32 mouse cellular contexts compared by ENCODE assay signal in genomic region chr2:110562621-110563020, GRCm38 (mm10). TPM values are rescaled to one million over a fixed set of nuclear protein-coding genes. Genes with fewer than 3 reads are reported as not detected.
DNase-seq lines count a peak whose midpoint lies in the region; ATAC-seq lines count a peak whose summit lies in the region.
"Had no signal": no experiment of that assay in that cellular context is flagged by ENCODE, and none has a peak within 500 bp of the region (broad histone marks: within the 10 kb centered on the region; RNA-seq: fewer than 3 reads in every experiment).

No protein-coding gene starts in this region.

- no peaks in the 10 kb centered on the region for H3K4me1 ChIP-seq in forebrain, embryonic 14.5 days (ENCODE audit: control insufficient read depth, insufficient read depth, low read length)
- no peaks in the 10 kb centered on the region for H3K4me1 ChIP-seq in forebrain, embryonic 15.5 days
- H3K4me1 ChIP-seq in limb, embryonic 13.5 days = peaks cover 12% of the 10 kb centered on the region; the same call in 1 of the 2 replicates
- H3K4me1 ChIP-seq in limb, embryonic 10.5 days = peaks cover 15% of the 10 kb centered on the region
- H3K4me1 ChIP-seq in midbrain, embryonic 15.5 days = no peaks in the 10 kb centered on the region
- H3K4me1 ChIP-seq in midbrain, embryonic 16.5 days (ENCODE audit: control insufficient read depth, insufficient read depth, low read length) = no peaks in the 10 kb centered on the region
- no peaks in the 10 kb centered on the region for H3K4me1 ChIP-seq in limb, embryonic 15.5 days
- H3K4me1 ChIP-seq: embryonic facial prominence, embryonic 15.5 days; forebrain, embryonic 10.5 days; forebrain, embryonic 12.5 days had no signal

- ATAC-seq in forebrain, embryonic 14.5 days = no peak
- no peak for ATAC-seq in forebrain, embryonic 15.5 days (replicated peaks)
- peak; percentile 34; the same call in 1 of the 2 replicates for ATAC-seq in limb, embryonic 13.5 days (ENCODE audit: low FRiP score, low read depth)
- peak; percentile 55; the same call in 1 of the 2 replicates for ATAC-seq in midbrain, embryonic 15.5 days (replicated peaks)
- no peak for ATAC-seq in midbrain, embryonic 16.5 days
- no peak for ATAC-seq in limb, embryonic 15.5 days (ENCODE audit: insufficient number of reproducible peaks, low FRiP score, low TSS enrichment, low read depth)
- ATAC-seq: activated CD4-positive, CD25-positive, alpha-beta regulatory T cell, adult 4 months; CD4-positive, CD25-positive, alpha-beta regulatory T cell, adult 4 months; forebrain, embryonic 16.5 days; Patski had no signal

- H3K27me3 ChIP-seq in forebrain, embryonic 14.5 days (replicated peaks; ENCODE audit: control insufficient read depth, insufficient read depth, low read length) = no peaks in the 10 kb centered on the region
- no peaks in the 10 kb centered on the region for H3K27me3 ChIP-seq in forebrain, embryonic 15.5 days
- H3K27me3 ChIP-seq in limb, embryonic 13.5 days = no peaks in the 10 kb centered on the region
- H3K27me3 ChIP-seq in limb, embryonic 10.5 days (ENCODE audit: low read depth, poor library complexity, severe bottlenecking) = no peaks in the 10 kb centered on the region
- H3K27me3 ChIP-seq in midbrain, embryonic 15.5 days (replicated peaks) = no peaks in the 10 kb centered on the region
- H3K27me3 ChIP-seq in midbrain, embryonic 16.5 days (ENCODE audit: control insufficient read depth, insufficient read depth, low read depth, low read length) = no peaks in the 10 kb centered on the region
- no peaks in the 10 kb centered on the region for H3K27me3 ChIP-seq in limb, embryonic 15.5 days
- H3K27me3 ChIP-seq: CH12.LX; embryonic facial prominence, embryonic 13.5 days; embryonic facial prominence, embryonic 15.5 days; forebrain, embryonic 12.5 days; Patski had no signal

- H3K4me3 ChIP-seq in forebrain, embryonic 14.5 days (ENCODE audit: low read depth, low read length) = no peak overlapping the region
- no peak overlapping the region for H3K4me3 ChIP-seq in forebrain, embryonic 15.5 days
- no peak overlapping the region for H3K4me3 ChIP-seq in limb, embryonic 13.5 days
- no peak overlapping the region for H3K4me3 ChIP-seq in limb, embryonic 10.5 days
- no peak overlapping the region for H3K4me3 ChIP-seq in midbrain, embryonic 15.5 days
- H3K4me3 ChIP-seq in midbrain, embryonic 16.5 days (ENCODE audit: low read depth, low read length) = no peak overlapping the region
- H3K4me3 ChIP-seq in limb, embryonic 15.5 days = no peak overlapping the region
- H3K4me3 ChIP-seq: embryonic facial prominence, embryonic 13.5 days; embryonic facial prominence, embryonic 15.5 days; erythroblast, embryonic 14.5 days; forebrain, embryonic 10.5 days; forebrain, embryonic 12.5 days had no signal

- H3K4me2 ChIP-seq in forebrain, embryonic 14.5 days (ENCODE audit: low read length) = no peak overlapping the region
- H3K4me2 ChIP-seq in forebrain, embryonic 15.5 days (replicated peaks) = no peak overlapping the region
- H3K4me2 ChIP-seq in limb, embryonic 13.5 days (replicated peaks) = no peak overlapping the region
- no peak overlapping the region for H3K4me2 ChIP-seq in midbrain, embryonic 15.5 days
- H3K4me2 ChIP-seq in midbrain, embryonic 16.5 days (ENCODE audit: low read length) = no peak overlapping the region
- H3K4me2 ChIP-seq in limb, embryonic 15.5 days = no peak overlapping the region
- H3K4me2 ChIP-seq: embryonic facial prominence, embryonic 13.5 days; embryonic facial prominence, embryonic 15.5 days; forebrain, embryonic 12.5 days had no signal

- peak; percentile 6 for DNase-seq in forebrain, embryonic 14.5 days (ENCODE audit: low spot score)
- DNase-seq in limb, embryonic 10.5 days (ENCODE audit: low spot score) = no peak
- no peak for DNase-seq in layer of hippocampus, postnatal 36 days
- DNase-seq: adrenal gland, adult 8-10 months; adrenal gland, postnatal 14 days; adrenal gland, postnatal 36 days; B cell, adult 2 months; cerebellum, adult 11 months; cerebellum, adult 18-20 months; cerebellum, adult 8-10 months; cerebellum, adult 9-11 months; cerebellum, postnatal 14 days; cerebellum, postnatal 36 days; embryo, embryonic 11 days had no signal

- H3K36me3 ChIP-seq in forebrain, embryonic 14.5 days (ENCODE audit: control insufficient read depth, insufficient read depth, low read length) = no peaks in the 10 kb centered on the region
- no peaks in the 10 kb centered on the region for H3K36me3 ChIP-seq in forebrain, embryonic 15.5 days
- H3K36me3 ChIP-seq in limb, embryonic 13.5 days = no peaks in the 10 kb centered on the region
- H3K36me3 ChIP-seq in limb, embryonic 10.5 days = no peaks in the 10 kb centered on the region
- H3K36me3 ChIP-seq in midbrain, embryonic 15.5 days (replicated peaks) = no peaks in the 10 kb centered on the region
- H3K36me3 ChIP-seq in midbrain, embryonic 16.5 days (ENCODE audit: control insufficient read depth, insufficient read depth, low read length) = no peaks in the 10 kb centered on the region
- H3K36me3 ChIP-seq in limb, embryonic 15.5 days = no peaks in the 10 kb centered on the region
- H3K36me3 ChIP-seq: embryonic facial prominence, embryonic 13.5 days; embryonic facial prominence, embryonic 15.5 days; forebrain, embryonic 10.5 days; forebrain, embryonic 12.5 days; G1E had no signal

- no peaks in the 10 kb centered on the region for H3K9me3 ChIP-seq in forebrain, embryonic 14.5 days (replicated peaks; ENCODE audit: control insufficient read depth, low read length)
- no peaks in the 10 kb centered on the region for H3K9me3 ChIP-seq in forebrain, embryonic 15.5 days
- no peaks in the 10 kb centered on the region for H3K9me3 ChIP-seq in limb, embryonic 13.5 days
- no peaks in the 10 kb centered on the region for H3K9me3 ChIP-seq in limb, embryonic 10.5 days (replicated peaks)
- H3K9me3 ChIP-seq in midbrain, embryonic 15.5 days = no peaks in the 10 kb centered on the region
- H3K9me3 ChIP-seq in midbrain, embryonic 16.5 days (replicated peaks; ENCODE audit: control insufficient read depth, low read length, poor library complexity, severe bottlenecking) = no peaks in the 10 kb centered on the region
- H3K9me3 ChIP-seq in limb, embryonic 15.5 days = no peaks in the 10 kb centered on the region
- H3K9me3 ChIP-seq: embryonic facial prominence, embryonic 13.5 days; embryonic facial prominence, embryonic 15.5 days; forebrain, embryonic 10.5 days; forebrain, embryonic 12.5 days; G1E had no signal

- 93% methylated on average over 2 of the region's 2 CpGs for WGBS in forebrain, embryonic 14.5 days
- WGBS in forebrain, embryonic 15.5 days = 75% methylated on average over 2 of the region's 2 CpGs
- 44% methylated on average over 2 of the region's 2 CpGs for WGBS in limb, embryonic 13.5 days
- 83% methylated on average over 2 of the region's 2 CpGs for WGBS in limb, embryonic 10.5 days
- 54% methylated on average over 2 of the region's 2 CpGs for WGBS in midbrain, embryonic 15.5 days
- WGBS in midbrain, embryonic 16.5 days = 47% methylated on average over 2 of the region's 2 CpGs
- WGBS in limb, embryonic 15.5 days = 46% methylated on average over 2 of the region's 2 CpGs

- no peak overlapping the region for H3K27ac ChIP-seq in forebrain, embryonic 14.5 days (ENCODE audit: low read depth, low read length)
- H3K27ac ChIP-seq in forebrain, embryonic 15.5 days (replicated peaks) = no peak overlapping the region
- no peak overlapping the region; the same call in 1 of the 2 replicates for H3K27ac ChIP-seq in limb, embryonic 13.5 days
- H3K27ac ChIP-seq in limb, embryonic 10.5 days = no peak overlapping the region
- no peak overlapping the region for H3K27ac ChIP-seq in midbrain, embryonic 15.5 days
- H3K27ac ChIP-seq in midbrain, embryonic 16.5 days (ENCODE audit: low read length) = no peak overlapping the region
- 0 out of 2 replicates have a peak overlapping the region, but pooled peaks have one; percentile 27 for H3K27ac ChIP-seq in limb, embryonic 15.5 days
- H3K27ac ChIP-seq: embryonic facial prominence, embryonic 13.5 days; embryonic facial prominence, embryonic 15.5 days; forebrain, embryonic 10.5 days; forebrain, embryonic 12.5 days had no signal

- no peak overlapping the region for H3K9ac ChIP-seq in forebrain, embryonic 14.5 days (ENCODE audit: low read length)
- H3K9ac ChIP-seq in forebrain, embryonic 15.5 days (replicated peaks) = no peak overlapping the region
- no peak overlapping the region for H3K9ac ChIP-seq in limb, embryonic 13.5 days
- no peak overlapping the region for H3K9ac ChIP-seq in midbrain, embryonic 15.5 days
- no peak overlapping the region for H3K9ac ChIP-seq in midbrain, embryonic 16.5 days (ENCODE audit: low read depth, low read length)
- no peak overlapping the region for H3K9ac ChIP-seq in limb, embryonic 15.5 days
- H3K9ac ChIP-seq: embryonic facial prominence, embryonic 13.5 days; embryonic facial prominence, embryonic 15.5 days; forebrain, embryonic 12.5 days had no signal

RNA-seq across cellular contexts. Expression of gene Slc5a12, which starts 34.5 kb away (rescaled TPM):
- polyA plus RNA-seq in forebrain, embryonic 14.5 days (2014; fragmentation: Nextera tagmentation; extraction: Ambion mirVana) = not detected in 2 replicates
- not detected in 2 replicates for polyA plus RNA-seq in forebrain, embryonic 15.5 days (2015; fragmentation: Nextera tagmentation; extraction: Ambion mirVana)
- 0.05 TPM in 1 of 2 replicates, not detected in the other for polyA plus RNA-seq in limb, embryonic 13.5 days (2015; fragmentation: Nextera tagmentation; extraction: Ambion mirVana)
- polyA plus RNA-seq in limb, embryonic 10.5 days (2016; fragmentation: Nextera tagmentation; extraction: Ambion mirVana) = 0.06 TPM in 2 replicates
- 0.11 TPM in 1 of 2 replicates, not detected in the other for polyA plus RNA-seq in midbrain, embryonic 15.5 days (2015; fragmentation: Nextera tagmentation; extraction: Ambion mirVana)
- polyA plus RNA-seq in midbrain, embryonic 16.5 days (2015; fragmentation: Nextera tagmentation; extraction: Ambion mirVana) = not detected in 2 replicates
- polyA plus RNA-seq in limb, embryonic 15.5 days (2015; fragmentation: Nextera tagmentation; extraction: Ambion mirVana) = not detected in 2 replicates
- not detected for total RNA-seq in layer of hippocampus, postnatal 36 days (2021)
- total RNA-seq: adrenal gland, adult 8-10 months; adrenal gland, postnatal 14 days; adrenal gland, postnatal 36 days; CH12.LX; common myeloid progenitor, adult 5-6 weeks had no signal
- polyA plus RNA-seq: activated CD4-positive, CD25-positive, alpha-beta regulatory T cell, adult 4 months; CD4-positive, CD25-positive, alpha-beta regulatory T cell, adult 4 months; embryonic facial prominence, embryonic 11.5 days; embryonic facial prominence, embryonic 13.5 days; embryonic facial prominence, embryonic 15.5 days; erythroblast, embryonic 14.5 days; forebrain, embryonic 10.5 days; forebrain, embryonic 12.5 days; forebrain, embryonic 16.5 days; G1E; Patski had no signal

Comparison
In these comparisons a context has a peak if more than half of its experiments do, and no peak if none do; other contexts are left out.
1. ATAC-seq: peak in limb, embryonic 13.5 days (single experiment) and midbrain, embryonic 15.5 days (single experiment); none in forebrain, embryonic 14.5 days (single experiment), forebrain, embryonic 15.5 days (single experiment), midbrain, embryonic 16.5 days (single experiment) and limb, embryonic 15.5 days (single experiment).